Mouse (Mus musculus) gastrocnemius, postnatal 14 days (tissue): ENCODE measurements around the gene Gm11213. TPM values are rescaled to one million over a fixed set of nuclear protein-coding genes. Genes with fewer than 3 reads are reported as not detected.

Source experiments
- DNase-seq: peaks from one replicate; pipeline ENCODE4 v3.0.0; 2021; ENCODE audit warnings: mixed read lengths
- intact Hi-C: fragments of 180-260 bp; cut with DNase I; formaldehyde crosslinking; loops from one replicate; pipeline ENCODE4 v1.15.1; 2025; ENCODE audit warnings: low total_unique reads
- total RNA-seq, 2 experiments: library from RNA; stranded (reverse); gene quantifications; 2 replicates each; pipeline ENCODE4 v1.2.3; 2021

Gm11213 gene
- total RNA-seq, 2 experiments from 2014 or later: not detected

DNA sequence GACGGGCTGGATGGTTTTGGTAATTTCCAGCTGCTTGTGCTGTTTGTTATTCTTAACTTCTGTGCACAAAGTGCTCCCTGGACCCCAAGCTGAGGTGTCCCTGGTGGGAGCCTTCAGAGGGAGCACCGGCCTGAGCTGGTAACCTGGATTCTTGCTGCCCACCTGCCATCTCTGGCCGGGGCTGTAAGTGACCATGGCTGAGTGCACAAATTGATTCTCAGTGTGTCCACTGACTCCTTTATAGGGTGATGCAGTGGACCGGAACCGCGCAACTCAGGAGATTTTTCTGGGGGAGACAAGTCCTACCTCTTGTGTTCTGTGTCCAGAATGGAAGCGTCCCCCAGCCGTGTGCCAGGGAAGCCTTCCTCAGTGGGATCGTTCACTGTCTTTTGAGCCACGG is 19.8 kb downstream of the Gm11213 start:
- intact Hi-C loops: no loop called here
- DNase-seq: no peak

- no peak for DNase-seq
- intact Hi-C loops: no loop called here
These were observed 22.5 kb downstream of the Gm11213 start for GRCm38 (mm10) chr4:63582580-63582979.

DNA sequence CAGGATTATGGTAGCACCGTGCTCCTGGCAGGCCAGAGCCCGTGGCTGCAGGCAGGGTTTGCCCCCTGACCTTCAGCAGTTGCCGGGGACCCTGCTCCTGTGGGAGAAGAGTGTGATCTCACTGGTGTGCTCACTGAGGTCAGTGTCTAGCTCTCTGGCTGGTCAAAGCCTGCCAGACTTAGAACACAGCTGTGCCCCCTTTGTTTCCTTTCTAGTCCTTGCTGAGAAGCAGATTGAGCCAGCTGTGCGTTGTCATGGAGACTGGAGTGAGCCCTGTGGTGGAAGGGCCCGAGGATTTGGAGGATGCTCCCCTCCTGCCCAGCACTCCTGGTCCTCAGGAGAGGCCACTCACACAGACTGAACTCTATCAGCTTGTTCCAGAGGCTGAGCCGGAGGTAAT is 25.0 kb downstream of the Gm11213 start:
- intact Hi-C loops: no loop called here
- no peak for DNase-seq

GRCm38 (mm10) chr4:63579649-63580048 is 25.4 kb downstream of the Gm11213 start:
- no peak for DNase-seq
- intact Hi-C loops: no loop called here

DNA sequence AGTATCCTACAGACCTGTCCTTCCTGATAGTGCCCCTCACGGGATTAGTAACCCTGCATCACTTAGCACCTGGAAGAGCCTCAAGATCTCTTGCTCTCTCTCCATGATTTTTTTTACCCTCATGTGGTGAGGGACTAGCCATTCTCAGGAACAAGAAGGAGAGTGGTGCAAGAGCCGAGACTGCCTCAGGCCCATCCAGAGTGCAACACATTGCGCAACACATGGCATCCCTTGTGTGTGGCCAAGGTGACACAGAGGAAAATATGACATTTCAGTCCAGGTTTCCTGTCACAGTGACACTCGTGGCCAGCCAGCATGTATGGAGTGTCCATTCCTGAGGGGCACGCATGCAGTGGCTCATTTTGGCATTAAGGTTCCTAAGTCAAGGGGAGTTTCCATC is 32.4 kb downstream of the Gm11213 start:
- intact Hi-C loops: no loop called here
- no peak for DNase-seq

DNA sequence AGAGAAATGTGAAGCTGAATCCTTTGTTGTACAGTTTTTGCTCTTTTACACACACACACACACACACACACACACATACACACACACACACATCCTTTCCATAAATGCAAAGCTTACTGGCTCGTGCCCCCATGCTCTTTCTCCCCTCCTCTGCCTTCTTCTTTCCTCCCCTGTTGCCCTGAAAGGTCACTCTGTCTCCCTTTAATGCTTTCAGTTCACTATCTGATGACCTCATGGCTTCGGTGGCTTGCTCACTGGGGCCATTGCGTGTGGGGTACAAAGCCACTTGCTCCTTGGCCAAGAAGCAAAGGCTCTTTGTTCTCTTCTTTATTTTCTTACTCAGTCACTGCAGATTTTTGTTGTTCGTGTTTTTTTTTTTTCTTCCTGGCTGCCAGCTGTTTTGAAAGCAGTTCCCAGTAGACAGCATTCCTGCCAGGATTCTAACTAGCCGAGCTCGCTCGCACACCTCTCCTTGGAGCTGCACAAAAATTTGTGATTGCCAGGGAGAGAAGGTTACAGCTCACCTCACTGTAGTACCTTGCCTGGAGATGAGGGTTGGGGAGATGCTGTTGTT is 34.8 kb downstream of the Gm11213 start:
- no peak for DNase-seq
- intact Hi-C loops: no loop called here

DNA sequence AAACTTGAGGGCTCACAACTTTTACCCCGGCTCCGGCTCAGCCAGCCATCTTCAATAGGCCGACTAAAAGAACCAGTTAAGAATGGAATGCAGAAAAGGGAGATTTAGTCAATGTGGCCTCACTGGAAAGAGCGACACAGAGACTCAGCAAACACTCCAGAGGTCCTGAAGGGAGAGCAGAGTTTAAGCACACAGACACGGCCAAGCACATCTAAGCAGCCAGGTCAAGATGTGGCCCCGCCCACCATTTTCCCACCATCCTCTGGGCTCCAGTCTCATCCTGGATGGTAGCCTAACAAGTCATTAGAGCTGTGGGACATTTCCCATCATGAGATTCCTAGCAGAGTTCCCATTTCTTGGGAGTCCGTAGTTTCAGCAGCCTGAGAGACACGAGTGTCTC is 35.7 kb downstream of the Gm11213 start:
- intact Hi-C loops: no loop called here
- DNase-seq: no peak

- intact Hi-C loops: no loop called here
- no peak for DNase-seq
These were observed 37.2 kb downstream of the Gm11213 start for GRCm38 (mm10) chr4:63567712-63568390.

- DNase-seq: no peak
- intact Hi-C loops: no loop called here
These were observed 42.3 kb downstream of the Gm11213 start for GRCm38 (mm10) chr4:63562742-63563141.

- intact Hi-C loops: no loop called here
- DNase-seq: no peak
These were observed 43.0 kb downstream of the Gm11213 start for GRCm38 (mm10) chr4:63561861-63562675.

DNA sequence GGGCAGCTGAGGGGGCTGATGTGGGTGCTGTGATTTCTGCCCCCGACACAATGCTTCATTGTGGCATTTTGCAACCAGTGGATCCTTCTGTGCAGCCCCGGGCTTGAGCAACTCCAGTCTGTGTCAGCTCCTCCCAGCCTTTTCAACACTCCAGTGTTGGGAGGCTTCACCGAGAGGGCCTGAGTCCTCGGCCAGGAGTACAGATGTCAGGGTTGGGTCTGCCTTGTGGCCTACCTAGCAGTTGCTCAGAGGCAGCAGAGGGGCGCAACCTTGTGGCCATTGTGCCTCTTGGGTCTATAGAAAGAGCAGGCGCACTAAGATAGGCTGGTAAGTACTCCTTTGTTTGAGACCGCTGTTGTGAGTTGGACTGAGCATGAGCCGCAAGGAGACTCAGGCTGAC is 45.0 kb downstream of the Gm11213 start:
- intact Hi-C loops: no loop called here
- no peak for DNase-seq

- intact Hi-C loops: no loop called here
- no peak for DNase-seq
These were observed 45.8 kb downstream of the Gm11213 start for GRCm38 (mm10) chr4:63559127-63559697.

DNA sequence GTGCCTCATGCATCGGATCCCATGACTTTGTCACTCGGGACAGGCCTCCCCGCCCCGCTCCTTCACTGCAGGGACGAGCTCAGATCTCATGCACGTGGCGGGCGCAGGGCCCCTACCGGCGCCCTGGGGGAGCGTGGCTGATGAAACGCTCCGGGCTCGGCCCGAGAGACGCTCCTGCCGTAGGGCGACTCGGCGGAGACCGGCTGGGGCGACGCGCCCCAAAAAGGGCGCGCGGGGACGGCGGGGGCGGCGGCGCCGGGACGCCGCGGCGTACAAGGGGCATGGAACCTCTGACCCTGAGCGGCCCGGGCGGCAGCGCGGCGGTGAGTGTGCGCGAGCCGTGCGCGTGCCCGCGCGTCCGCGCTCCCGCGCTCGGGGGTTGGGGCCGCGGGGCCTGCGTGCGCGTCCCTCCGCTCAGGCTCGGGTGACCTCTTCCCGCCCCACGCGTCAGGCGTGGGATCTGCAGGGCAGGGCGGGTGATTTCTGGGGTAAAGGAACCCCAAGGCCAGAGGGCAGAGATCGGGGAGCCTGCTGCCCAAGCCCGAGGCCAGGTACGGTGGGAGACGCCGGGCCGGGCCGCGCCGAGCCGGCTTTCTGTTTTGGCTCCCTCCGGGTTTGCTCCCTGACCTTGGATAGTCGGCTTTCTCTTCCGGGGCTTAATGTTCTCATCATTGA is 46.5 kb downstream of the Gm11213 start, which contains the start of gene Tmem268:
TSS of gene Tmem268 (plus strand) at position 375 of the 675 bp plus-strand sequence.
- intact Hi-C loops: no loop called here
- peak; percentile 79 for DNase-seq

- DNase-seq: no peak
- intact Hi-C loops: no loop called here
These were observed 47.7 kb downstream of the Gm11213 start for GRCm38 (mm10) chr4:63557124-63558059.

DNA sequence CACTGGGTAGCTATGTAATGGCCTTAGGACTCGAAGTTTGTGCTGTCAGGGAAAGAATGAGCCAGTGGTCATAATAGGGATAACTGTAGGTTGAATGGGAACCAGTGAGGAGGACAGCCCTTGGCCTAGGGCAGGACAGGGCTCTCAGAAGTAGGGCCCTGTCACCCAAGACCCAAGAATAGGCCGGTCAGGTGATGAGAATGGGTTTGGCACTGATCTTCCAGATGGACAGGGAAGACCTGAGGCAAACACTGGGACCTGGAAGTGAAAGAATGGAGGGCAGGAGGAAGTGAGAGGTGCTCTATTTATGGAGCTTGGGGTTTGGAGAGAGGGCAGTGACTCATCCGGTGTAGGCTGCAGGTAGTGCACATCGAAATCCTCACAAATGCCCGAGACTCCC is 48.4 kb downstream of the Gm11213 start:
- no peak for DNase-seq
- intact Hi-C loops: no loop called here

DNA sequence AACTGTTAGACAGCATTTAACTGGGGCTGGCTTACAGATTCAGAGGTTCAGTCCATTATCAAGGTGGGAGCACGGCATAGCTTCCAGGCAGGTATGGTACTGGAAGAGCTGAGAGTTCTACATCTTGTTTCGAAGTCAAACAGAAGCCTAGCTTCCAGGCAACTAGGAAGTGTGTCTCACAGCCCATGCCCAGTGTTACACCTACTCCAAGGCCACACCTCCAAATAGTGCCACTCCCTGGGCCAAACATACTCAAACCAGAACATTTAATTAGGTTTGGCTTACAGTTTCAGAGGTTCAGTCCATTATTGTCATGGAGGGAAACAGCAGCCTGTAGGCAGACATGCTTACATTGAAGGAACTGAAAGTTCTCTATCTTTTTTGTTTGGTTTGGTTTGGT is 50.0 kb downstream of the Gm11213 start:
- intact Hi-C loops: no loop called here
- DNase-seq: no peak

DNA sequence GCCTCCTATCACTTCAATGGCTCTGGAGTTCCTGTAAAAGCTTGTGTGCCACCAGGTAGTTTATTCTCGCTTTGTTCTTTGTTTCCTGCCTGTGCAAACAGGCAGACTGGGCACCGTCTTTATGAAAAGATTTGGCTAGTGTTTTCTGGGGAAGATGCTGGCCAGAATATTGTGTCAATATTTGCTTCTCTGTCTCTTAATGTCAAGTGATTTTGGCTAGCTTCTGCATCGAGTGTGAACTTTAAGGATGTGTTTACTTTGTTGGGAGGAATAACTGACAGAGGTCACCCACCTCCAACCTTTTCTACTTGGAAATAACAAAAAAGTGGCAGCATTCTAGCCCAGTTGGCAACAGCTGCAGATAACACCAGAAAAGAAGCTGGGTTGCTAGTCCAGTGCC is 50.4 kb downstream of the Gm11213 start:
- no peak for DNase-seq
- intact Hi-C loops: no loop called here

DNA sequence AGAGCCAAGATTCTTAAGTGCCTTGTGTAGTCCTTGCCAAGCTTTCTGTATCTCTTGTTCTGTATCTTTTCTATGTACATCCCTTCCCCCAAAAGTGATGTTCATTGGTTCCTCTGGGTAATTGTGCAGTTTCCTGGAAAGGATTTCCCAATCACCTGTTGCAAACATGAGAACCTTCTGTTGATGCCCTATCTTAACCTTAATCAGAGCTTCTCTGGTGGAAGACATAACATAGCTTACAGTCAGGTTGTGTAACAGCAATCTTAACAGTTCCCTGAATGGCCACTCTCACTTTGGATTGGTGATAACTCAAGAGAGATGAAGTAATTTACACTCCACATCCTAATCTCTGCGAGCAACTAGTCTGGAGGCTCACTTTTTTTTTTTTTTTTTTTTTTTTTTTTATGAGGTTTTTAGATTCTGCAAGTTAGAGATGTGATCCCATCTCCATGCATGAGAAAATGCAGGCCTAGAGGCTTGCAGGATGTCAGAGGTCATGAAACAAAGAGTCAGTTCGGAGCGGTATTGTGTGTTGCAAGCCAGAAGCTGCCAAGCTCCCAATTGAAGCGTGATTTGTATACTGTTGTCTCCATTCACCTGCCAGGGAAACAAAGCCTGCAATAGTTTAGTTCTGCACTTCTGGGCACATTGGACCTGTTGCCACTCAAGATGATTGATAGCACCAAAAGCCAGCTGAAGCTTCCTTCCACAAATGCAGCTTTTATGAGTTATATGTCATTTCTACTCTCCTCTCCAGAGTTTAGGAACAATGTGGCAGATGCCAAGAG is 51.1 kb downstream of the Gm11213 start:
- intact Hi-C loops: no loop called here
- no peak for DNase-seq
